Mouse (Mus musculus) brain, adult 2 months (tissue): ENCODE measurements around the gene Cutal.

ENCODE experiments used
- DNase-seq: peaks from one replicate; pipeline ENCODE4 v3.0.0; 2011; ENCODE audit warnings: low read depth, low spot score

Gene Cutal

DNA sequence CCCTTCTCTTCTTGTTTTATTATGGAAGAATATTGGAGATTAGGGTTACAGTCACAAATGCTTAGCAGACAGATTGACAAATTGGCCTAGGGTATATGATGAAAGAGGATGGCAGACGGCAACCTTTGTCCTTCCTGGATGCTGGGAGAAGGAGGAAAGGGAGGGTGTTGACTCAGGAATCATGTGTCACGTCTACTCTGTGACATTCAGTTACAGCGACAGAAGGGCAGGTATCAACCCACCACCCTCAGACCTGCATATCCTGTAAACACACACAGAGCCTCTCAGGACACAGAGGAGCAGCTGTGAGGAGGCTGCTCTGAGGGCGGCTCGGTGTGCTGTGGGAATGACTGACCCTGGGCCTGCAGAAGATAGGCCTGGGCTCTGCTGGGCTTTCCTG lies 9.0 kb downstream of the Cutal start:
- no peak for DNase-seq

DNA sequence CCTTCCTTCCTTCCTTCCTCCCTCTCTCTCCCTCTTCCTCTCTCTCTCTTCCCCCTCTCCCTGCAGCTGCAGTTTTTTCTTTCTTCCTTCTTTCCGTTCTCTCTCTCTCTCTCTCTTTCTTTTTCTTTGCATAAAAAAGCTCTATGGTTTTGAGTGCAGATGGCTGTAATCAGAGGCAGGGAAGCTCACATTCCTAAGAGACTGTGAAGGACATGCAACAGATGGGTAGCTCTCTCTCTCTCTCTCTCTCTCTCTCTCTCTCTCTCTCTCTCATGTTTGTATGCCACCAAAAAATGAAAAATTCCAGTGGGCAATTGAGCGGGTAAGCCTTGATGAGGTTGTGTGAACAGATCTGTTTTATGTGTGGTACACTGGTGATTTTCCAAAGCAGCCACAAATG lies 10.0 kb downstream of the Cutal start:
- no peak for DNase-seq

DNA sequence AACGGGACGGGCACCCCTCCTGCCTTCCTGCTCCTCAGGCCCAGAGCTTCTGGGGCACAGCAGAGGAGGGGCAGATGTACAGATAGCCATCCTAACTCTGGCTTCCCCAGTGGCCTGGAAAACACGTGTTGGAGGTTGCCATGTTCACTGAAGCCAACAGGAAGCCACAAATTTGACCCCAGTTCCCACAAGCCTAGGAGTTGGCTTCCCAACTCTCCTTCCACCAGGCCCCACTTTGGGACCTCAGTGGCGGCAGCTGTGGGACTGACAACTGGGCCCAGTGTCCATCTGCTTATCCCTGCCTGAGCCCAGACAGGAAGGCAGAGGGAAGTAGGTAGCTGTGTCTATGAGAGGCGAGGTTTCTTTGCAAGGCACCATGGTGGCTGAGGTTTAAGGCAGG lies 19.8 kb downstream of the Cutal start:
- no peak for DNase-seq

DNA sequence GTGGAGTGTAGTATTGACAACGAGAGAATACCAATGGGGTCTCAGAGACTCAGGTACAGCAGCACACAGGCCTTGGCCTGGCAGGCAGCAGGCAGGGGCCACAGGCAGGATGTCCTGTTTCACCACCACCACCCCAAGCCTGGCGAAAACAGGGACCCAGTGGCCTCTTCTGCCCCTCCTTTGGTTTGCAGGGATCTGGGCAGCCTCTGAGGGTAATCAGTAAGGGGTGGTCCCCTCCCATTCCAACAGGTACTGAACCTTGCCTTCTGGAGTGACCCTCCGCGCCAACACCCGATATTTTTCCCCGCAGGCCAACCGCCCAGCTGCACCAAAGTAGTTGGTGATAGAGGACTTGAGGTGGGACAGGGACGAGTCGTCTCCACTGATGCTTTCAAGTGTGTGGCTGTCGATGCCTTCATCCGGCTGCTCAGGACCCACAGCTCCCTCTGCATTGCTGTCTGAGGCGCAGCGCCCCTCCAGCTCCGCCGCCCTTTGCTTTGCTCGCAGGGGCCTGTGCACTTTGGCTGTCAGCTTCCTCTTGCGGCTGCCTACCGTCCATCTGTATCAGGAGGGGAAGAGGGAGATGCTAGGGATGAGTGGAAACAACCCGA lies 21.4 kb downstream of the Cutal start:
- no peak for DNase-seq

DNA sequence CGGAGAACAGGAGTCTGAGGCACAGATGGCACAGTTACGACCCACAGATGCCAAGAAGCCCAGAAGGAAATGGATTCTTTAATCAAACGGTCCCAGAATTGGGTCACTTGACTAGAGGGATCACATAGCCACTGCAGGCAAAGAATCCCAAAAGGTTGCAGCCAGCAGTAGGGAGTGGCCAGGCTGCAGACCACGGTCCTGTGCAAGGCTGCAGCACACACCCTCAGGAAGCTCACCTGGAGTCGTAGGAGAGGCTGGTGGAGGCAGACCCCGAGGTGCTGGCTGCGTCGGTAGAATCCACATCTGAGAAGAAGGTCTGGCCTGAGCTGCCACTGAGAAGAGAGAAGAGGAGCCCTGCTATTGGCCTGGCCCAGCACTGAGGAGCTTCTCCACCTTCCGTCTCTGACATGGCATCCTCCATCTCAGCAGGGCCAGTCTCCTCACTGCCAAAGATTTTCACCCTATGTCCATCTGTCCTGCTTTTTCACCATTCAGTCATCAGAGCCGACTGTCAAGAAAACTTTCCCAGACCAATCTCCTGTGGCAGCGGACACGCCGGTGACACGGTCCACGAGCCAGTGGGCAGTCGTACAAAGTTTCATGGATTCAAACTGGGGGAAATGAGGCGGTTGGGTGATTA lies 22.7 kb downstream of the Cutal start:
- peak; percentile 75 for DNase-seq

DNA sequence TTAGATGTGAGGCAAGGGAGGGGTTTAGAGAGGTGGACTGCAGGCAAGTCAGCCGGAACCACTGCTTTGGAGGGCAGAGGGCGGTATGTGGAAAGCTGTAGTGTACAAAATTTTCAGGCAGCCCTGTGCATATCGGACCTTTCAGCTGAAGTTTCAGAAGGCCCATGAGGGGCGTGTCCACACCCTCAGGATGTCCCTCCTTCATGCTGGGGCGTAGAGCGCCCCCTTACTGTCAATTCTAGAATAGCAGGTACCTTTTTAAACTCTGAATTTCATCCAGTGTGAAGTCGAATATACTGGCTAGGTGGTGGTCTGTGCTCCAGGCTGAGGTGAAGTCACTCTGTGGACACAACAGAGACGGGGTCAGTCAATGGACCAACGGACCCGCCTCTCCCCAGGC lies 23.6 kb downstream of the Cutal start:
- DNase-seq: peak; percentile 13

DNA sequence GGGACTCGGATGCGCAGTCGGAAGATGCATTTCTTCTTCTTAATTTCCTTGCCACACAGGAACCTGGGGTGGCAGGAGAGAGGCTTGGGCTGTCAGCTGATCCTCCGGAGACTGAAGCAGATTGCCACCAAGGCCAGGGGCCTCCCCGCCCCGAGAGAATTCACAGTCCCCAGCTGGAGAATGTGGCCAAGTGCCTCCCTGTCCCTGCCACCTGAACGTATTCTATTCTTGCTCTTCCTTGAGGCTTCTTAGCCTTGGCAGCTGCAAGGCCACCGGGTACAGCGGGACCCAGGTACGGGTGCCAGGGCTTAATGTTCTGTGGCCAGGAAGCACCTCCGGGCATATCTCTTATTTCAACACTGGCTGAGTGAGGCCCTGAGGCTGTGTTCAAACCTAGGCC lies 25.5 kb downstream of the Cutal start:
- DNase-seq: peak; percentile 13

DNA sequence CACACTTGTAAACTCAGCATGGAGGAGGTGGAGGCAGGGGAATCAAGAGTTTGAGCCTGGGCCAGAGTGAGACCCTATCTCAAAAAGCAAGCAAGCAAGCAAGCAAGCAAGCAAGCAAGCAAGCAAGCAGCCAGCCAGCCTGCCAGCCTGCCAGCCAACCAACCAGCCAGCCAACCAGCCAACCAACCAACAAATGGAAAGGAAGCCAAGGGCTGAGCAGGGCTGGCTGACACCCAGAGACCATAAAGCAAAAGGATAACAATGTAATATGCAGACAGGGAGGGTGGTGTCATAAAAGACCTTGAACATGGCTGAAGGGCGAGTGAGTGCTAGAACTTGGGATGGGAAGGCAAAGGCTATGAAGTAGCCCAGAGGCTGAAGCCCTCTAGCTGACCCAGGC lies 26.2 kb downstream of the Cutal start:
- DNase-seq: no peak

DNA sequence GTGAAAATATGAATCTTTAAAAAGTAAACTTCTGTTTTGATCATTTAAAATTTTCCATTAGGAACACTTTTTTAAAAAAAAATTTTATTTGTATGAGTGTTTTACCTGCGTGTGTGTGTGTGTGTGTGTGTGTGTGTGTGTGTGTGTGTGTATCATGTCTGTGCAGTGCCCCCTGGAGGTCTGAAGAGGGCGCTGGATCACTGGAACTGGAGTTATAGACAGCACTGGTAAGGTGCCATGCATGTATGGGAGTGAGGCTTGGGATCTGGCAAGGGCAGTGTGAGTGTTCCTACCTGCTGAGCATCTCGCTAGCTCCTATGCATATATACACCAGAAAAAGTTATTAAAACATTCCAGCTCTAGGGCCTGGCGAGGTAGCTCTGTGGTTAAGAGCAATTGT lies 27.5 kb downstream of the Cutal start:
- no peak for DNase-seq

DNA sequence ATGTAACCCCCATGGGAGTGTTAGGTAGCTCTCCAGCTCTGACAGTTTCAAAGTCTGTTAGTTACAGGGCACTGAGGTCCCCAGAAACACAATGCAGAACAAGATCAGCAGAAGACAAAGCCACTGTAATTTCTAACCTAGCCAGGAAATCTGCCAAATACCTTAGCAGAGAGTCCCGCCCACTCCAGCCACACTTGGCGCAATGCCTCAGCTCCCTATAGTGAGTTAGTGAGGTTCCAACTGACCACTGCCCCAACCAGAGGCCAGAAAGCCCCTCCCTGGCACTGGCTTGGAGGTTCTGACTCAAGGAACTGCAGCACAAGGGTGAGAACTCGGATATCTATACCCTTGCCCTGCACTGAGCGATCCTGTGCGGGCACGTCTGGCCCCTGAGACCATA lies 28.5 kb downstream of the Cutal start:
- DNase-seq: no peak

DNA sequence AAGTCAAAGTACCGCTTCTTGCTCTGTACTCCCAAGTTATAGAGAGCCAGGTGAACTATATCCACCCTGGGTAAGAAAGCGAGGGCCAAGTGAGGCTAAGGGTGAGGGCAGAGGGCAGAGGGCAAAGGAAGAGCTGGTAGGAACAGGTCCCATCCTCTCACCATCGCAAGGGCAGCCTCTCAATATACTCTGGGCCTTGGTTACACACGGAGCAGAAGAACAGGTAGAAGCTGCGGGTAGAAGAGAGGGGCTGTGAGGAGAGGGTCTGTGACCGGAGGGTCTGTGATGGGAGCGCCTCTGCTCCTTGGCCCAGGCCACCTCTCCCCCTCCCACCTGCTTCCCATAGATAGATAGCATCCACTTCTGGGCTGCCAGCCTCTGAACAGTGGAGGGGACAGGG lies 29.0 kb downstream of the Cutal start:
- no peak for DNase-seq

DNA sequence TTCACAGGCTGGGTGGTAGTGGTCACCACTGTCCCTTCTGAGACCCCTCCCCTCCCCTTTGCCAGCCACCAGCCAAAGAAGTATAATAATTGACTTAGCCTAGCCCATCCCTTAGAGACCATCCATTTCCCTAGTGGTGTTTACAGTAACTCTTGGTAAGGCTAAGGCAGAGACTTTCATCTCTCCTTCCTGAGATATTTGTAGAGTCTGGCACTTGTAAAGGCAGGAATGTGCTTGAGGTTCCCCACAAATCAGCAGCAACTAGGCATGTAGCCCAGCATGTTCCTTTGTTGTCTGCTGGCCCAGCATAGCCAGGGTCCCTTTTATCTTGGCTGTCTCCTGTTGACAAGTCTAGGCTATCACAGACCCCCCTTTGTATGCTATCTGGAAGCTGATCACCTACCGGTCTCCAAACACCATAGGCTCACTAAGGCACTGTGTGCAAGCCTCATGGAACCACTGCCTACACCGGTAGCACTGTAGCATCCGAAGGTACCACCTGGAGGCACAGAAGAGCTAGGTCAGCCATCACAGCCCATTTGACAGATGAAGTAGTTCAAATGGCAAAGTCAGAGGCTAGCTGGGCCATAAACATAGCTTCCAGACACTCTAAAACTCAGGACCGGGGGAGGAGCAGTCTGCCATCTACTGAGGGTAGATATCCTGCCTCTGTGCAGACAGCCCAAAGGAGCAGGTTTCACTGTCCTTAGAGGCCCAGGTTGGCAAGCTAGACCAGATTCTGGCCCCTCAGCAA lies 29.6 kb downstream of the Cutal start:
- peak; percentile 4 for DNase-seq

DNA sequence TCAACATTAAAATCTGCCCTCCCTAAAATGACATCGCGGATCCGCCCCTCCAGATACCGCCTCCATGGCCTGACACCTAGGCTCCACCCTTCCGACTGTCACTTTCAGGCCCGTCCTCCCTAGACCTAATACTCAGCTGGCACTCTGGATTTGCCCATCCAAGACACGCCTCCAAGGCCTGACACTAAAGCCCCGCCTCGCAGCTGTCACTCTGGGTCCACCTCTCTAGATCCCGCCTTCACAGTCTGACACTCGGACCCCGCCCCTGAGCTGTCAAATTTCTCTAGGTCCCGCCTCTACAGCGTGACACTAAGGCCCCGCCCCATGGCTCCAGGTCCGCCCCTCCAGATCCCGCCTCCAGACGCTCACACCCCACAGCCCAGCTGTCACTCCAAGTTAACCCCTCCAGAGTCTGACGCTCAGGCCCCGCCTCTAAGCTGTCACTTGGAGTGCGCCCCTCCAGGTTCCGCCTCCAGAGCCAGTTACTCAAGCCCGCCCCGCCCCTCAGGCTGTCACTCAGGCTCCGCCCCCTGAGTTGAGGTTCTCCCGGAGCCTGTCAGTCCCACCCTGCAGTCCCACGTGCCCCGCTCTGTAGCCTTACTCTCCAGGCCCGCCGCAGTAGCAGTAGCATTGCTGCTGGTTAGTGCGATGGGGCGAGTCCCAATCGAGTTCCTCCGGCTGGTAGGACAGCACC lies 30.8 kb downstream of the Cutal start:
- DNase-seq: peak; percentile 99

DNA sequence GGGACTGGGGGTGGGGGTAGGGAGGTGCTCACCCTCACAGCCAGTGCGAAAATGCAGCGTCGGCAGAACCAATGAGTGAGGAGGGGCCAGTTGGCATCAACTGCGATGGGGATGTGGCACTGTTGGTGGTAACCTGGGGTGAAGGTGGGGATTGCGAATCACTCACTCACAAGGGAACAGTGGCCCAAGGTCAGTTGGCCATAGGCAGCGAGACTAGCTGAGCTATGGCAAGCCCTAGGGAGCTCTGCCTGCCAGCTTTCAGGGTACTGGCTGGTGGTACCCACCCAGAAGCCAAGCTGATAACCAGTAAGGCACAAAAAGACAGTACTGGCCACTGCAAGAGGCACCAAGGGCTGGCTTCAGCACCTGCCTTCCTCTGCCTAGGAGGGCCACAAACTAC lies 32.2 kb downstream of the Cutal start:
- DNase-seq: no peak

DNA sequence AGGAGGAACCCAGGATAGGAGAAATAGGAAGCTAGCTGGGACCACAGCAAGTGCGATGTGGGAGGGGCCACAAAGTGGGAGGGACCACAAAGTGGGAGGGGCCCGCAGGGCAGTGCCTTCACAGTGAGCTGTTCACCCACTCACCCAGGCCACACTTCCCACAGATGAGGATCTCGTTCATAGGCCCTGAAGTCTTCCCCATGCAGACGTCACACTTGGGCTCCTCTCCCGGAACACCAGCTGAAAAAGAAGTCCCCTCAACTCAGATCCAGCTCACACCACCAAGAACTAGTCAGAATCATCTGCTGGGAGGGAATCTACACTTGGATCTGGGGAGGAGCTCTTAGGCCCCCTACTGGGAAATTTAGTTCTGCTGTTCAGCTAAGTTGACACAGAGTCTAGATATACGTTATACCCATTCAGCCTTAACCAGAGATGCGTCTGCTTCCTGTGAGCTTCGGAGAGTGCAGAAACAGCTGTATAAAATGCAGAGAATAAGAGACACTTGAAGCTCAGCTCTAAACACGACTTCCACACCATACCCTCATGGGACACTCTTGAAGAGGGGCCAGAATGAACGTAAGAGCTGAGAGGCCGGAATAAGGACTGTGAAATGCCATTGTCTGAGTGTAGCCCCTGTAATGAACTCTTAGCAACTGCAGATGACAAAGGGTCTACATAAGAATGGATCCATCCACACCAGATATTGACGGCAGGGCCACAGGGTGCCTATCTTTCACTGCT lies 32.8 kb downstream of the Cutal start:
- peak; percentile 64 for DNase-seq

DNA sequence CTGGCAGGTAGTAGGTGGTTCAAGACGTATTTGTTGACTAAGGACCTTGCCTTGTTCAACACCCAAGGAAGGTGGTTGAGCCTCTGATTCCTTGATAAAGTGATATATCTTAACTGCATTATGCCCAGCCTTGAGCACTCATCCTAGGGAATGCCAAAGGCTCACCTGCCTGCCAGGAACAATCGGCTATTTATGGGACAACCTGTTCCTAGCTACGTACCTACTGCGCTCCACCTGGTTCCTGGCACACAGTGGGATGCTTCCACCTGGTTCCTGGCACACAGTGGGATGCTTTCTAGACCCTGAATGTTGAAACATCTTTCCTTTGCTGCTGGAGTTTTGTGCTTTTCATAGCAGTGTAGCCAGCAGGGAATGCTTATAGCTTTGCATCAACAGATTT lies 35.5 kb downstream of the Cutal start:
- DNase-seq: no peak

DNA sequence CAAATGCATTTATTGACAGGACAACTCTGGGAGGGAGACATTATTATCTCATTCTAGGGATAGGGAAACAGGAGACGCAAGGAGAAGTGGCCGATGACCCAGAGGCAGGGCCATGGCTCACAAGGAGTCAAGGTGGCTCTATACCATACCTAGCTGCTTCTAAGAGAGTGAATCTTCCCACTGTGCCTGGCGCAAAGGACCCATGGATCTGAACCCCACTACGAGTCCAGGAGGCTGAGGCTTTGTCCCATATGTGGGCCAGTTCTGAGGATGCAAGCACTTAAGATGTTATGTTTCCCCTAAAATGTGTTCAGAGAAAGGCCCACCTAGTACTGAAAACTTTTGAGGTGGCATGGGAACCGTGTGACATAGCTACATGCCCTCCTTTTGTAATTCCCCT lies 37.7 kb downstream of the Cutal start:
- DNase-seq: no peak

DNA sequence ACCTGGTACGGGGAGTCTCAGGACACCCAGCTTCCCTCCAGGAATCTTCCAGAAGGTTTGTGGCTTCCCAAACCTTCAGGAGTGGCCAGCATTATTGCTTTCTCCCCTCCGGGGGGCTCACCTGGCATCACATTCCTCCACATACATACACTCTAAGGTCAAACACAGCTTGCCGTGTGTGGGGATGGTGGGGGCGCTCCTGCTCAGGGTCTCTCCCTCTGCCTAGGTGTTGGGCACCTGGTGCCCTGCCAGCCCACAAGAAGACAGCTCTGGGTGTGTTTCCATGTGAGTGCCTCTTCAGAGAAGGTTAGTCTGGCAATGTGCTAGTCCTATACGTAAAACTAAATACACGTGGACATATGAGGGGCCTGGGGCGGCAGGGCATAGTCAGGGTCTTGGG lies 38.4 kb downstream of the Cutal start:
- DNase-seq: no peak

DNA sequence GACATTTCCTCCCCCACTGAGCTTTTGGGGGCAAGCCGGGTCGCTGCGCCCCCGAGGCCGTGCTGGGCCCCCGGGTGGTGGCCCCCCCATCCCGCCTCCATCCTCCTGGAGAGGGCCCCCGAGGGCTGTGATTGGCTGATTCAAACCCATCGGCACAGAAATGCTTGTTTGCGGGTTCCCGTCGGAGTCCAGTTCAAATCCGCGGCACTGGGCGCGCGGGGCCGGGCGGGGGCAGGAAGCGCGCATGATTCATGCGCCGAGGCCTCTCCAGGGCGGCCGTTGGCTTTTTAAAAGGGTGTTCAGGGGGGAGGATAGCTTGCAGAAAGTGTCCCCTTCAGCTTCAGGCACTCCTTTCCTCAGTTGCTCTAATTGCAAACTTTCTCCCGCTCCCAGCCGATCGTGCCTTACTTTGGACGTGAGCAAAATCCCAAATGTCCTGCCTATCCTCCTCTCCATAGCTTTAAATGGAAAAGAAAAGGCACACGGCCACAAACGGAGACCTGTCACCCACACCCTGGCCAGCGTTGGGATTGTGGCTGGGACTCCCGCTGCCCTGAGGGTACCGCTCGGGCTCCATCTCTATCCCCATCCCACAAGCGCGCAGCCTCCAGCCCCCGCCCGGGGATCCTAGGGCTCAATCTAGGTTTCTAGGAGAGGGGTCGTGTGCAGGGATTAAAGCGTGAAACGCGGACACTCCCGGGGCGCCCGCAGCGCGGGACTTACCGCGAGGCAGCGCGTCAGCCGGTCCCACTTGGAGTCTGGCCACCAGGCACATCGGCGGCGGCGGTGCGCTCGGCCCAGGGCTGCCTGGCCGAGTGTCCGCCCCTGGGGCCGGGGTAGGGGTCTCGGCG lies 39.2 kb downstream of the Cutal start, which contains the start of gene Phf19:
Phf19 (minus strand) TSS at position 809 of the 851 bp plus-strand sequence.
- no peak for DNase-seq

DNA sequence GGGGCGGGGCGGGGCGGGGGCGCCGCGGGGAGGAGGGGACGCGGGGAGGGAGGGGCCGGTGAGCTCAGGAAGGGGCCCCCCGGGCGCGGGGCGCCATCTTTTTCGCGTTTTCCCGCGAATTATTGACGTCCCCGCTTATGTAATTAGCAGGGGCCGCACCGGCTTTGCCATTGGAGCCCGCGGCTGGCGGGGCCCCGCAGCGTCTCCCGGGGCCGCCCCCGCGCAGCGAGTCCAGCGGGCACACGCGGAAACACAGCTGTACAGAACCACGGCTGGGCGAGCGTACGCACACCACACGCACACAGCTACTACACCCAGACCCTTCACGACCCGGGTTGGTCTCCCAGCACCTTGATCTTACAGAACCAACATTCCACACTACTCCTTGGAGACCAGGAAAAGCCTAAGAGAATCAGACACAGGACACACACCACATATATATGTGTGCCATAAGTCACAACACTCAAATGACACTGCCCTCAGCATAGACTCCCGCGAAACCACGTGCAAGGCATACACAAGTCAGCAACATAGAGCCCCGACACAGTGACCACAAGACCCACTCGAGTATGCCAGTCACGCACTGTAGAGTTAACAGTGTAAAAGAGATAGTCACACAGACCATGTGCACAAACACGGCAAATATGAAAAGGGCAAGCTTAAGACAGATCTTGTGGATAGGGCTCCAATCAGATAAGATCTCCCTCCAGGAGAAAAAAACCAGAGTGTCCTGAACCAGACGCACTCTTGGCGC lies 40.0 kb downstream of the Cutal start:
- peak; percentile 44 for DNase-seq
